Mouse (Mus musculus) common myeloid progenitor, adult 5-6 weeks (primary cell): ENCODE results near the gene Agl. TPM values are rescaled to one million over a fixed set of nuclear protein-coding genes. Genes with fewer than 3 reads are reported as not detected.
A peak's percentile ranks its signal among the peaks of the same experiment; 100 is the strongest.

ENCODE experiments used
- ATAC-seq: replicated peaks from 2 replicates; pipeline ENCODE4 v1.8.0; 2016; ENCODE audit warnings: low read depth, mild to moderate bottlenecking, moderate TSS enrichment, inconsistent platforms; ENCODE audit not compliant: poor library complexity, severe bottlenecking
- total RNA-seq: library from RNA; stranded (forward); fragments of 200-1000, 187-1606 nt; gene quantifications from 2 replicates; pipeline ENCODE4 v1.2.3, GENCODE M21; 2017

Agl gene
- total RNA-seq, 1 experiment from 2014 or later = 10.9 TPM

GRCm38 (mm10) chr3:116702647-116703272 lies 105.2 kb downstream of the Agl start:
- ATAC-seq = no peak

- ATAC-seq = 0 out of 2 replicates have a peak, but pooled peaks have one; percentile 36
Observed at GRCm38 (mm10) chr3:116701601-116702000, 106.4 kb downstream of the Agl start.

- ATAC-seq = peak; percentile 45; the same call in 1 of the 2 replicates
Observed at GRCm38 (mm10) chr3:116698786-116699185, 109.2 kb downstream of the Agl start.

GRCm38 (mm10) chr3:116695666-116695985 lies 112.3 kb downstream of the Agl start:
- ATAC-seq = no peak

- no peak for ATAC-seq
Observed at GRCm38 (mm10) chr3:116694955-116695665, 112.9 kb downstream of the Agl start.

- peak; percentile 82 for ATAC-seq
Observed at GRCm38 (mm10) chr3:116694312-116694711, 113.7 kb downstream of the Agl start.

Other genes starting within 250 kb of the Agl start
- 0.27 and 0.53 TPM in 2 replicates for gene Lrrc39, start 245.2 kb downstream of the Agl start, total RNA-seq
- gene Sass6, start 213.2 kb downstream of the Agl start, total RNA-seq = 49.8 and 57.5 TPM in 2 replicates
- 47.6 and 51.1 TPM in 2 replicates for gene Trmt13, start 193.6 kb downstream of the Agl start, total RNA-seq
- 84.3 and 91.0 TPM in 2 replicates for gene Mfsd14a, start 145.5 kb downstream of the Agl start, total RNA-seq
- gene Gm43191, start 126.9 kb downstream of the Agl start, total RNA-seq = not detected in 2 replicates
- 49.5 and 52.2 TPM in 2 replicates for gene Slc35a3, start 95.3 kb downstream of the Agl start, total RNA-seq
- 43.7 and 47.0 TPM in 2 replicates for gene Frrs1, start 51.3 kb upstream of the Agl start, total RNA-seq
- gene 4930455H04Rik, start 160.1 kb upstream of the Agl start, total RNA-seq = not detected in 2 replicates
- gene Palmd, start 160.8 kb upstream of the Agl start, total RNA-seq = not detected in 2 replicates